Mouse (Mus musculus): ENCODE data around the gene Spem1.

Spem1 gene

DNA sequence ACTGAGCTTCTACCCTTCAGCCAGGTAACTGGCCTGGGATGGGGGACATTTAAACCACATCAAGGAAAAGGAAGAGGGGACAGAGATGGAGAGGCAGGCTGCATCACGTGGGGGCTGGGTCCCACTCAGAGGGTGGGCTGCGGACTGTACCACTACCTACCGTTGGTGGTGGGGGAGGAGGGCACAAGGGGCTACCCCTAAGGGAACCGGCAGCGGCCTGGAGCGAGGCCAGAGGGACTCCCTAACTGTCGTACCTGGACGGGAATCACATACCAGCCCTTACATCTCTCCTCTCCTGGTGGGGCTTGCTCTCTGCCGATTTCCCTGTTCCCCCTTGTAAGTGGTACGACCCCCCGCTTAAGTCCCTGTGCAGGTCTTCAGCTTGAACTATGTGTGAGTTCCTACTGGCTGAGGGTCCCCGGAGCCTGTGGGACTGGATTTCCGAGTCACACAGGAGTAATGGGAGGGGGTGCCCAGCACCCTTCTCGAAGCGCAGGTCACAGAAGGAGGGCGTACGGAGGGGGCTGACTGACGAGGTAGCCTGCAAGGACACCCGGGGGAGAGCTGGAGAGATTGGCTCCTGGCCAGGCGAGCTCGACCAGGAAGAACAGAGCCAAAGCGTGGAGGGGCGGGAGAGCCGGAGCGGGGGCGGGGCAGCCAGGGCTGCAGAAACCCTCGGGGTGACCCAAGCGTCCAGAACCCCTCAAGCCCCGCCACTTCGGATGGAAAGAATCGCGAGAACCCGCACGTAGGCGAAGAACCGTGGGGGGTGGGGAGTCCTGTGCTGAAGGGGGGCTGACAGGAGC is 21.4 kb downstream of the Spem1 start:
- DNase-seq (ENCODE audit: low read depth, low spot score): peak; percentile 73

DNA sequence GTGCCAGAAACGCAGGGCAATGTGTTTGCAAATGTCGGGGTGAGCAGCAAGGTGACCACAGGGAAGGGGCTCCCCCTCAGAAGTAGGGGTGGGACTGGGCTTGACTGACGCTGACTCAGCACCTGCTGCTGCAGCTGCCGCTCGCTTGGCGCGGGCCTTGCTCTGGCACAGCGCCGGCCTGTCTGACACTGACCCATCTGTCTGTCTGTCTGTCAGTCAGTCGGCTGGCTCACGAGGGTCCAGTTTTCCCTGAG is 21.9 kb downstream of the Spem1 start:
- no peak for DNase-seq (ENCODE audit: low read depth, low spot score)

DNA sequence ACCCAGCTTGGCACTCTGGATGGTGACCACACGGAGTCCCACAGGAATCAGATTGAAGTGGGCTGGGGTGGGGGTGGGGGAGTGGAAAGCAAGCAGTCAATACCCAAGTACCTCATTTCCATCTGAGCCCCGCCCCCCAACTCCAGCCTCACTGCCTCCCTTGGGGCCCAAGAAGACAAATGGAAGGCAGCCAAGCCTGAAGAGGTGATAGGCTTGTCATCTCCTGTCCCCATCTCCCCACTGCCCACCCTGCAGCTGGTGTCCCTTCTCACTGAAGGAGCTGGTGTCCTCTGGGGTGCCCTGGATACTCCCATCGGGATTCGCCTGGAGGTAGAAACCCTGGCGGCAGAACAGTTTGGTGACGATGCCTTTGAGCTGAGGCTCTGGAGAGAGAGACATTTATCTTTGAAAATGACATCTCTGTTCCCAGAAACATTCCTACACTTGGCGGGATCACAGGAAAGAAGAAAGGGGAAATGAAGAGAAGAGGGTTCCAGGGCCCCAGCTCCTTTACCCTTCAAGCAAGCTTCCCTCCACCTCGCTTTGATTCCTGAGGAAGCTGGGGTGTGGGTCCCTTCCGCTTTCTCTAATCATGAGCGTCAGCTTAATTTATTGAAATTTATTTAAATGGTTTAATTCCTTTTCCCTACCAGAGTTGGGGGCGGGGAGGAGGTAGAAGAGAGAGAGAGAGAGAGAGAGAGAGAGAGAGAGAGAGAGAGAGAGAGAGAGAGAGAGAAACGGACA is 22.4 kb downstream of the Spem1 start:
- DNase-seq (ENCODE audit: low read depth, low spot score): no peak

DNA sequence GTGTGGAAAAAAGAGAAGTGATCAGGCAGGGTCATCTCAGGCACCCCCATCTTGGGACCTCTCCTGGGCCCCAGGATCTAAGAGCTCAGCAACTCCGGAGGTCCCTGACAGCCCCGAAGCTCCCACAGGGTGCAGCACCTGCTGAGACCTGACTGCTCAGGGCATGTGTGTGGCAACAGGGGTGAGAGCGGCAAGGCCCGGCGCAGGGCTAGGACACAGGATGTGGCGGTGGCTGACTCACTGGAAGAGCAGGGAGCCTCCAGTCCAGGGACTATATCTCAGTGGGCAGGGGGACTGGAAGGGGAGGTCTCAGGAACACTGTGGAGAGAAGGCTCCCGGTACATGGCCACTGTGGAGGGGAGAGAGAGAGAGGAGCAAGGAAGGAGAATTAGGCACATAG is 24.1 kb downstream of the Spem1 start:
- no peak for DNase-seq (ENCODE audit: low read depth, low spot score)

DNA sequence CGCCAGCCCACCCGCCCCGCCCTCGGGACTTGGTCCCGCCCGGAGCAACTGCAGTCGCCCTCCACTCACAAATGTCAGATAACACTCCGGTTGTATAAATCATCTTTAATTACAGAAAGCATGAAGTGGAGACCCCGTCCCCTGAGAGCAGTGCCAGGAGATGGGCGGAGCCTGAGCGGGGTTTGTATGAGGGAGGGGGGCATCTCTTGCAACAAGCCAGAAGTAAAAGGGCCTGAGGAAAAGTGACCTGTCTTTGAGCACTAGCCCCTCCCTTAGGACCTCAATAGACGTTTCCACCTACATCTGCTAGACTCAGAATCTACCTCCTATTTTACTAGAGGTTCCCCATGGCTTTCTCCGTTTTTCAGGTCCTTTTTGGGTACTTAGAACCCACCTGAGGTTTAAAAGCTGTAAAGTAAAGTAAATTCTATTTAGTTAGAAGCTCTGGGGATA is 26.0 kb downstream of the Spem1 start:
- no peak for DNase-seq (ENCODE audit: low read depth, low spot score)

DNA sequence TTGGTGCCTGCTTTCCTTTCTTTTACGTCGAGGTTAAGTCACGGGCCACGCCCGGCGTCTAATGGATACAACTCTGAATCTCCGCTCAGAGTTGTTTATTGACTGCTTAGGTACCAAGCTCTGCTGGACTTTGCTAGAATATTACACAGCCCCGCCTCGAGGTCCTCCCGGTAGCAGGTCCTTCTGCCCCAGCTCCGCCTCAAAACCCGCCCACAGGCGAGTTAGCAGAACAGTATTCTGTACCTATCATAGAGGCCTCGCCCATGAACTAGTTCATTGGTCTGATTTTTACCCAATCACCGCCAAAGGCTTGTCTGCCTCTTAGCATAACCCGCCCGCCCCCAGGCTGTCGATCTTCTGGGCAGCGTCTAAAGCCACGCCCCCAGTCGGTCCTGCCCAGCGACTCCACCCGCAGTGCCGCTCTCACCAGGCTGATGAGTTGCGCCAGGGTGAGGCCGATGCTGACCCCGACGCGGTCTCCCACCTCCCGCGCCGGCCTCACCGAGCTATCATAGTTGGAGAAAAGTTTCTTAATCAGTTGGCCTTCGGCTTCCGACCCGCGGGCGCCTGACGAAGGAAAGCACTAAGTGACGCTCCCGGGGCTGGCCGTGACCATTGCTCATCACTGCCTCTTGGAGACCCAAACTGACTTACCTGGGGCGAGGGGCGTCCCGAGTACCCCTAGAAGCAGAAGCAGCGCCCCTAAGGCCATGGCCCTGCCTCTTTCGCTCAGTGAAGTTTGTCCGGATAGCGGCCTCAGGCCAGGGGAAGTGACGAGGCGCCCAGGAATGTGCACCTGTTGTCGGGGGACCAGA is 26.6 kb downstream of the Spem1 start, which contains the start of gene Chrnb1:
TSS of gene Chrnb1 (minus strand) at position 776 of the 815 bp plus-strand sequence.
- DNase-seq (ENCODE audit: low read depth, low spot score): peak; percentile 86

DNA sequence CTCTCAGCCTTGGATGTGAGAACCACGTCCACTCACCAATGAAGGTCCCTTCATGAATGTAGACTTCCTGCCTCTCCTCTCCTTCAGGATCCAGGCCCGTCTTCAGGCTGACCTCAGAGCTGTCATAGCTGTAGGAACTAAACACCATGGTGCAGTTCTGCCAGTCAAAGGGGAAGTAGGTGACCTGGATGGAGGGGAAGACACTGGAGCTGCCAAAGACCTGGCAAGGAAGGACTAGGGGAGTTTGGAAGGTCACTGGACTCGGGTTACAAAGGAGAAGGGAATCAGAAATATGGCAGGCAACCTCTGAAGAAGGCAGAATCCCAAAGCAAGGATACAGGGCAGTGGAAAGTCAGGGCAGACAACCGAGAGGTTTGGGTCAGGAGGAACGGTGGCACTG is 28.6 kb downstream of the Spem1 start:
- DNase-seq (ENCODE audit: low read depth, low spot score): no peak

DNA sequence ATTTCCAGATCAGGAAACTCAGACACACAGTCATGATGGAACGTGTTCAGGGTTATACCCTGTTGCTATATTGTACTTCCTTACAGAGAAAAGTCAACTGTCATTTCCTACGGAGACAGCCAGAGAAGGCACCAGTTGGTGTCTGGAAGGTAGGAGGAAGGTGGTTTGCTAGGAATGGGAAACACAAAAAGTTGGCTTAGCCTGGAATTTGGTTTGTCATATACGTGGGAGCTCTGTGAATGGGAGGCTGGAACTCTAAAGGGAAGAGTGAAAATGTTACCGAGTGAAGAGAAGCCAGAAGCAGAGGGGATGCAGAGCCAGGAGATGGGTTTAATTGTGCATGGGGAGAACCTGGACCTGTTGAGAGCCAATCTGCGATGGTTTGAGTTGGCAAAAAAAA is 30.6 kb downstream of the Spem1 start:
- DNase-seq (ENCODE audit: low read depth, low spot score): no peak

DNA sequence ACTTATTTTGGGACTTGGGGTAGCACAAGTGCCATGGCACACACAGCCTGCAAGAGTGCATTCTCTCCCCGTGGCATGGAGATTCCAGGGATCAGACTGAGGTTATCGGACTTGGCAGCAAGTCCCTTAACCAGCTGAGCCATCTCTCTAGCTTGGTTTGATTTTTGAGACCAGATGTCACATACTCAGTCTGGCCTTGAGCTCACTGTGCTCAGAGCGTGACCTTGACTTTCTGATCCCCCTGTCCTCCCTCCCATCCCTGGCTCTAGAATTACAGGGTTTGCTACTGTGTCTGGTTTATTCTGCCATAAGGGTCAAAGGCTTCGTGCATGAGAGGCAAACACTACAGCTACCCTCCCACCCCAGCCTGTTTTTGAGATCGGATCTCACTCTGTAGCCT is 32.5 kb downstream of the Spem1 start:
- no peak for DNase-seq (ENCODE audit: low read depth, low spot score)

DNA sequence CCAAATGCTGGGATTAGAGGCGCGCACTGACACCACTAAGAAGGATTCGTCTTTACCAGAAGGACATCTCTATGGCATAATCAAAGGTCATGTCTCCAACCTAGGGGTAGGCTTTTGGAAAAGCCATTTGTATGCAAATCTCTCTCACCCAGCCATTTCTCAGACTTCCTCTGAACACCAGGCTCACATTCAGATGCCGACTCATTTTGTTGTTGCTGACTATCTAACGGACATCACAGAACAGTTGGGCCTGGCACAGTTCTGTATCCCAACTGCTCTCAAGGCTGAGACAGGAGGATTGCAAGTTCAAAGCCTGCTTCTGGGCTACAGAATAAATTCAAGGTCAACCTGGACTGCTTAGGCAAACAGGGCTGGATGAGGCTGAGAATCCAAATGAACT is 34.7 kb downstream of the Spem1 start:
- no peak for DNase-seq (ENCODE audit: low read depth, low spot score)

DNA sequence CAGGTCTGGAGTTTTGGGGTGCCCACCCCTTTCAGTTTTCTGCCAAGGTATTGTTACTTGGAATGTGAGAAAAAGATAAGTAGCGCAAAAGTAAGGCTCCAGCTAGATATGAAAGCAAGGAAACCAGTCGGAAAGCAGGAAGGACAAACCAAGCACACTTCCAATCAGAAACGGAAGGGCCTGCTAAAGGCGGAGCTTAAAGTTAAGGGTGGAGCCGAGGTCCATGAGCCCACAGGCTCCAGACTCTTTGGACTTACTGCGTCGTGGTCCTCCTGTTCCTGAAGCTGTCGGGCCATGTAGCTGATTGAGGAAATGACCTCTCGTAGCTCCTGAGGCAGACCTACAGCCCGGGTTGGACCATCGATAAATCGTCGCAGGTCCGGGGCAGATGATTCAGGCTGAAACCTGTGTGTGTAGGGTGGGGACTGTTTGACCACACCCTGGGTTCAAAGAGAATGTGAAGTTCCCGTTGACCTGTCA is 37.1 kb downstream of the Spem1 start:
- no peak for DNase-seq (ENCODE audit: low read depth, low spot score)

DNA sequence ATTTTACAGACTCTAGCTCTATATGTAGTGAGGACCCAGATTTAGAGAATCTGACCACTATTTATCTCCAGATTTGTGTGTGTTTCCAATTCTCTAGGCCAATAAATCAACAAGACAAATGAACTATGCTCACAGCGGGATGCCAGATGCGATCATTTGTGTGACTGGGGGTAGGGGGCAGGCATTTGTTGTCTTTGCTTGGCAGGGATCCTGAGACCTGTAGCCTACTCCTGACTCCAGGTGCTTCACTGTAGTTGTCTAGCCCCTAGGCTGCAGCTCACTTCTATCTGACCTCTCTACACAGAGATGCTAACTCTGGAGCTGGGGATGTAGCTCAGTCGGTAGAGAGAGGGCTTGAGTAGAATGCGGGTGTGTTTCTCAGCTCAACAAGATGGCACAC is 40.2 kb downstream of the Spem1 start:
- DNase-seq (ENCODE audit: low read depth, low spot score): no peak

DNA sequence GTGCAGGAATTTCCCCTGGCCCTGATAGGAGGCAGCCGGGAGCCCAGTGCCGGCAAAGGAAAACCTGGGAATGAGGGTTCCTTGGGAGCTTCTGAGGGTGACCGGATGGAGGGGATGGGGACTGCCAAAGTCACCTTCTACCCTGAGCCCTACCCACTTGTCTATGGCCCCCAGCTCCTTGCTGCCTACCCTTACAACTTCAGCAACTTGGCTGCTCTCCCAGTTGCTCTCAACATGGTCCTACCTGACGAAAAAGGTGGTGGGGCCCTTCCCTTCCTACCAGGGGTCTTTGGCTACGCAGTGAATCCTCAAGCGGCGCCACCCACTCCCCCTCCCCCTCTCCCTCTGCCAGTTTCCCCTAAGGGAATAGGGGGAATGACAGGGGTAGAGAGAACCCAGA is 43.0 kb downstream of the Spem1 start:
- DNase-seq (ENCODE audit: low read depth, low spot score): no peak

DNA sequence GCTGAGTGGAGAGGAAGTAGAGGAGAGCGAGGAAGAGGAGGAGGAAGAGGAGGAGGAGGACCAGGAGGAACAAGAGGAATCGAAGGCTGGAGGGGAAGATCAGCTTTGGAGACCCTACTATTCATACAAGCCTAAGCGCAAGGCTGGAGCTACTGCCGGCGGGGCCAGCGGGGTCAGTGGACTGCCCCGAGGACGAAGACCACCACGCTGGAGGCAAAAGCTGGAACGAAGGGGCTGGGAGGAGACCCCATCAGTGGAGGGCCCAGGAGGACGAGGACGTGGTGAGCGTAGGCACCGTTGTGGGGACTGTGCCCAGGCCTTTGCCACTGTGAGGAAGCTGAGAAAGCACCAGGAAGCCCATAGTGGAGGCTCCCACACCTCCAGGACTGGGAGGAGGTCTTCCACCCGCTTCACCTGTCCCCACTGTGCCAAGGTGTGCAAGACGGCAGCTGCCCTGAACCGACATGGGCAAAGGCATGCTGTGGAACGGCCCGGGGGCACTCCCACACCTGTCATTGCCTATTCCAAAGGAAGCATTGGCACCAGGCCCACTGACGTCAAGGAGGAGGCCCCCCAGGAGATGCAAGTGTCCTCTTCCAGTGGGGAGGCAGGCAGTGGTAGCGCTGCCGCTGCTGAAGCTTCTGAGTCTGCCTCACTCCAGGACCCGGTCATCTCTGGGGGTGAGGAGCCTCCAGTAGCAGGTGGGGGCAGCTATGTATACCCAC is 43.6 kb downstream of the Spem1 start:
- no peak for DNase-seq (ENCODE audit: low read depth, low spot score)

DNA sequence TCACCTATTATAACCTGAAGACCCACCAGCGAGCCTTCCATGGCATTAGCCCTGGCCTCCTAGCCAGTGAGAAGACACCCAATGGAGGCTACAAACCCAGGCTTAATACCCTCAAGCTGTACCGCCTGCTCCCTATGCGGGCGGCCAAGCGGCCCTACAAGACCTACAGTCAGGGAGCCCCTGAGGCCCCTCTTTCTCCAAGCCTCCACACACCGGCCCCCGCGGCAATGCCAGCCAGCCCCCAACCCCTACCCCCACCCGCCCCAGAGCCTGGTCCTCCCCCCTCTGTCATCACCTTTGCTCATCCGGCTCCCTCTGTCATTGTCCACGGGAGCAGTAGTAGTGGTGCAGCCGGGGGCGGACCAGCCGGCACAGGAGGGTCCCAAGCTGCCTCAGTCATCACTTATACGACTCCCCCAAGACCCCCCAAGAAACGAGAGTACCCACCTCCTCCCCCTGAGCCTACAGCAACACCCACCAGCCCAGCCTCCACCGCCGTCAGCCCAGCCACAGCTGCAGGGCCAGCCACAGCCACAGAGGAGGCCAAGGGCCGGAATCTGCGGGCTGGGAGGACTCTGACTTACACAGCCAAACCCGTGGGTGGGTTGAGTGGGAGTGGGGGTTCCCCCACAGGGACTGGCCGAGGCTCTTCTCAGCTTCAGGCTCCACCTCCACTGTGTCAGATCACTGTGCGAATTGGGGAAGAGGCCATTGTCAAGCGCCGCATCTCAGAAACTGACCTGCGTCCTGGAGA is 44.3 kb downstream of the Spem1 start:
- DNase-seq (ENCODE audit: low read depth, low spot score): no peak

DNA sequence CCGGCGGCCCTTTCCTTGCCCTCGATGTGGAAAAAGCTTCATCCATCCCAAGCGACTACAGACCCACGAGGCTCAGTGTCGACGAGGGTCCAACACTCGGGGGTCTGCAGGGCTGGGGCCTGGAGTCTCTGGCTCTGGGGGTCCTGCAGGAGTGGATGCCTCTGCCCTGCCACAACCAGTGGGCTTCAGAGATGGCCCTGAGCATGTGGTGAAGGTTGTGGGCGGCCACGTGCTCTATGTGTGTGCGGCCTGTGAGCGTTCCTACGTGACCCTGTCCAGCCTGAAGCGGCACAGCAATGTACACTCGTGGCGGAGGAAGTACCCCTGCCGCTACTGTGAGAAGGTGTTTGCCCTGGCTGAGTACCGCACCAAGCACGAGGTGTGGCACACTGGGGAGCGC is 45.5 kb downstream of the Spem1 start:
- DNase-seq (ENCODE audit: low read depth, low spot score): no peak

DNA sequence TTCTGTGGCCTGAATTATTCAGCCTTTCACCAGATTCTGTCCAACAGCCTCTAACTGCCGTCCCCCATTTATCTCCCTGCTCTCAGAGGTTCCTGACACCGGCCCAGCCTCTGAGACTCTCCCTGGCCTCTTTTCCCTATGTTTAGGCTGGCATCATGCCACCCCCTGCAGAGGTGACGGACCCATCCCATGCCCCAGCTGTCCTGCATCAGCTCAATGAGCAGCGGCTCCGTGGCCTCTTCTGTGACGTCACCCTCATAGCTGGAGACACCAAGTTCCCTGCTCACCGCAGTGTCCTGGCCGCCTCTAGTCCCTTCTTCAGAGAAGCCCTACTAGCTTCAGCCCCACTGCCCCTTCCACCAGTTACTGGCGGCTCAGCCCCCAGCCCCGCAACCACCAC is 46.3 kb downstream of the Spem1 start:
- DNase-seq (ENCODE audit: low read depth, low spot score): no peak

DNA sequence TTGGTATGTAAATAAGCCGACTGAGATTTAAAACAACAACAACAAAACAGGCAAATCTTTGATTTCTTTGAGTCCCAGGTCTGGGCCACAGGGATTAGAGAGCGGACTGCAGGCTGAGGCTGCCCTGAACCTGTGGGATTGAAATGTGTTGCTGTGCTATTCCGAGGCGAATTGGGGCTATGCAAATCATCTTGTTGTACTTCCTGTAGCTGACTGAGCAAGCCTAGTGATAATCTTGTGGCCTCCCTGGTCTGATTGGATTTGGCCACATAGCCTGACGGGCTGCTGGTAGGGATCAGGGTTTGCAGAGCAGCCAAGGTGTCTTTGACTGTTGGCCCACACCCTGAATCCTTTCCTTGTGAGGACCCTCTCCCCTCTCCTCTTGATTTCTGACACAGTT is 47.0 kb downstream of the Spem1 start:
- DNase-seq (ENCODE audit: low read depth, low spot score): no peak

Data from retina, postnatal 7 days (tissue).